In genomic region chr2:44519236-44519635, GRCm38 (mm10) we compare ENCODE assay signal across 18 mouse cellular contexts.
A peak's percentile ranks its signal among the peaks of the same experiment; 100 is the strongest.
DNase-seq lines count a peak whose midpoint lies in the region; ATAC-seq lines count a peak whose summit lies in the region.
"Had no signal": no experiment of that assay in that cellular context is flagged by ENCODE, and none has a peak within 500 bp of the region (broad histone marks: within the 10 kb centered on the region; RNA-seq: fewer than 3 reads in every experiment).

No protein-coding gene starts in this region.

- peak; percentile 58 for DNase-seq in adrenal gland, adult 2 months
- no peak for DNase-seq in adrenal gland, adult 8-10 months
- peak; percentile 10 for DNase-seq in 3134 (ENCODE audit: extremely low read depth, insufficient read length, low spot score)
- peak; percentile 55 for DNase-seq in NIH3T3 (ENCODE audit: low read depth)
- DNase-seq: adrenal gland, postnatal 10 days; adrenal gland, postnatal 25 days; B cell, adult 2 months; cerebellum, adult 11 months; cerebellum, adult 18-20 months; cerebellum, adult 8-10 months; cerebellum, adult 9-11 months; cerebellum, postnatal 14 days; cerebellum, postnatal 36 days; embryo, embryonic 11 days had no signal

- ATAC-seq in megakaryocyte-erythroid progenitor cell, adult 5-6 weeks (replicated peaks; ENCODE audit: low FRiP score, low TSS enrichment, poor library complexity, severe bottlenecking) = no peak
- ATAC-seq: CD4-positive, CD25-positive, alpha-beta regulatory T cell, adult 4 months; forebrain, embryonic 14.5 days; forebrain, embryonic 16.5 days had no signal
